9 mouse cellular contexts compared by ENCODE assay signal in genomic region chr16:33023750-33024149, GRCm38 (mm10). TPM values are rescaled to one million over a fixed set of nuclear protein-coding genes. Genes with fewer than 3 reads are reported as not detected.
DNase-seq lines count a peak whose midpoint lies in the region; ATAC-seq lines count a peak whose summit lies in the region.
"Had no signal": no experiment of that assay in that cellular context is flagged by ENCODE, and none has a peak within 500 bp of the region (broad histone marks: within the 10 kb centered on the region; RNA-seq: fewer than 3 reads in every experiment).

No protein-coding gene starts in this region.

- no peaks in the 10 kb centered on the region for H3K27me3 ChIP-seq in embryonic facial prominence, embryonic 14.5 days (replicated peaks; ENCODE audit: control insufficient read depth, insufficient read depth, low read length)
- H3K27me3 ChIP-seq in liver, embryonic 16.5 days (ENCODE audit: control insufficient read depth, insufficient read depth, low read depth, low read length) = no peaks in the 10 kb centered on the region
- H3K27me3 ChIP-seq: limb, embryonic 15.5 days had no signal

- ATAC-seq in embryonic facial prominence, embryonic 14.5 days (ENCODE audit: low read depth) = peak; percentile 76; the same call in 1 of the 2 replicates
- peak; percentile 69; the same call in 1 of the 2 replicates for ATAC-seq in liver, embryonic 16.5 days (ENCODE audit: low read depth)

- no peak overlapping the region for H3K9ac ChIP-seq in embryonic facial prominence, embryonic 14.5 days (ENCODE audit: low read depth, low read length)
- no peak overlapping the region for H3K9ac ChIP-seq in liver, embryonic 16.5 days (ENCODE audit: low read depth, low read length)
- H3K9ac ChIP-seq: limb, embryonic 15.5 days had no signal

- no peak overlapping the region for H3K27ac ChIP-seq in embryonic facial prominence, embryonic 14.5 days (replicated peaks; ENCODE audit: low read depth, low read length)
- H3K27ac ChIP-seq in liver, embryonic 16.5 days (ENCODE audit: low read length) = no peak overlapping the region
- H3K27ac ChIP-seq: limb, embryonic 15.5 days had no signal

- no peaks in the 10 kb centered on the region for H3K4me1 ChIP-seq in embryonic facial prominence, embryonic 14.5 days (ENCODE audit: control insufficient read depth, insufficient read depth, low read length)
- no peaks in the 10 kb centered on the region for H3K4me1 ChIP-seq in liver, embryonic 16.5 days (ENCODE audit: control insufficient read depth, low read depth, low read length)
- H3K4me1 ChIP-seq: limb, embryonic 15.5 days had no signal

- peak; percentile 82 to 86 for DNase-seq in CD8-positive naive resting alpha-beta T cell, adult 2 months (ENCODE audit: low read depth in 2 of 2, low spot score in 2 of 2)
- DNase-seq in adrenal gland, postnatal 36 days = peak; percentile 89 to 91
- DNase-seq in embryonic facial prominence, embryonic 14.5 days (ENCODE audit: low spot score) = peak; percentile 79
- DNase-seq in heart, adult 9 months (ENCODE audit: low spot score in 2 of 2) = peak; percentile 57 to 78
- peak; percentile 90 for DNase-seq in kidney, postnatal 14 days
- DNase-seq in retina, adult 2 months (ENCODE audit: low read depth, low spot score) = peak; percentile 76
- DNase-seq in thymus, postnatal 25 days = peak; percentile 87

- no peak overlapping the region for H3K4me3 ChIP-seq in embryonic facial prominence, embryonic 14.5 days (ENCODE audit: low read depth, low read length)
- H3K4me3 ChIP-seq in liver, embryonic 16.5 days (ENCODE audit: low read depth, low read length) = no peak overlapping the region
- H3K4me3 ChIP-seq: limb, embryonic 15.5 days had no signal

- H3K4me2 ChIP-seq in embryonic facial prominence, embryonic 14.5 days (ENCODE audit: low read depth, low read length) = no peak overlapping the region
- H3K4me2 ChIP-seq in liver, embryonic 16.5 days (ENCODE audit: low read depth, low read length) = no peak overlapping the region
- H3K4me2 ChIP-seq: limb, embryonic 15.5 days had no signal

- WGBS in embryonic facial prominence, embryonic 14.5 days = 3% methylated on average over 4 of the region's 4 CpGs
- 0% methylated on average over 4 of the region's 4 CpGs for WGBS in liver, embryonic 16.5 days (ENCODE audit: insufficient replicate concordance)

- H3K36me3 ChIP-seq in embryonic facial prominence, embryonic 14.5 days (ENCODE audit: control insufficient read depth, insufficient read depth, low read length) = no peaks in the 10 kb centered on the region
- no peaks in the 10 kb centered on the region for H3K36me3 ChIP-seq in liver, embryonic 16.5 days (ENCODE audit: control insufficient read depth, insufficient read depth)
- H3K36me3 ChIP-seq: limb, embryonic 15.5 days had no signal

- H3K9me3 ChIP-seq in embryonic facial prominence, embryonic 14.5 days (ENCODE audit: control insufficient read depth, low read length) = no peaks in the 10 kb centered on the region
- H3K9me3 ChIP-seq in liver, embryonic 16.5 days (replicated peaks; ENCODE audit: control insufficient read depth, low read length) = no peaks in the 10 kb centered on the region
- H3K9me3 ChIP-seq: limb, embryonic 15.5 days had no signal

RNA-seq across cellular contexts. Expression of gene Iqcg, which starts 32.3 kb away (rescaled TPM):
- total RNA-seq in adrenal gland, postnatal 36 days (2021) = 1 to 10 TPM; 2.3 to 2.6 TPM
- 3.1 and 7.4 TPM in 2 replicates for polyA plus RNA-seq in embryonic facial prominence, embryonic 14.5 days (2014; fragmentation: Nextera tagmentation; extraction: Ambion mirVana)
- 0.79 and 0.85 TPM in 2 replicates for polyA plus RNA-seq in liver, embryonic 16.5 days (2015; fragmentation: Nextera tagmentation; extraction: Ambion mirVana)

RNA-seq across cellular contexts. Expression of gene Rpl35a, which starts 32.5 kb away (rescaled TPM):
- total RNA-seq in adrenal gland, postnatal 36 days (2021) = 100 to 1,000 TPM; 627 to 726 TPM
- polyA plus RNA-seq in embryonic facial prominence, embryonic 14.5 days (2014; fragmentation: Nextera tagmentation; extraction: Ambion mirVana) = 940 and 1,079 TPM in 2 replicates
- 464 and 539 TPM in 2 replicates for polyA plus RNA-seq in liver, embryonic 16.5 days (2015; fragmentation: Nextera tagmentation; extraction: Ambion mirVana)

RNA-seq across cellular contexts. Expression of gene Lmln, which starts 38.6 kb away (rescaled TPM):
- total RNA-seq in adrenal gland, postnatal 36 days (2021) = 10 to 100 TPM; 12.9 TPM
- 2.3 and 2.5 TPM in 2 replicates for polyA plus RNA-seq in embryonic facial prominence, embryonic 14.5 days (2014; fragmentation: Nextera tagmentation; extraction: Ambion mirVana)
- 0.67 and 0.97 TPM in 2 replicates for polyA plus RNA-seq in liver, embryonic 16.5 days (2015; fragmentation: Nextera tagmentation; extraction: Ambion mirVana)
